Mouse (Mus musculus) spleen, embryonic (tissue): ENCODE measurements around the gene Sh3bp5l.

ENCODE experiments used
- CTCF ChIA-PET: fragments of 350-600 bp; sonication (Branson Sonifier 250); formaldehyde crosslinking; loops from one replicate; lab custom pipeline; 2022; lab: Charles Lee

The Sh3bp5l gene

DNA sequence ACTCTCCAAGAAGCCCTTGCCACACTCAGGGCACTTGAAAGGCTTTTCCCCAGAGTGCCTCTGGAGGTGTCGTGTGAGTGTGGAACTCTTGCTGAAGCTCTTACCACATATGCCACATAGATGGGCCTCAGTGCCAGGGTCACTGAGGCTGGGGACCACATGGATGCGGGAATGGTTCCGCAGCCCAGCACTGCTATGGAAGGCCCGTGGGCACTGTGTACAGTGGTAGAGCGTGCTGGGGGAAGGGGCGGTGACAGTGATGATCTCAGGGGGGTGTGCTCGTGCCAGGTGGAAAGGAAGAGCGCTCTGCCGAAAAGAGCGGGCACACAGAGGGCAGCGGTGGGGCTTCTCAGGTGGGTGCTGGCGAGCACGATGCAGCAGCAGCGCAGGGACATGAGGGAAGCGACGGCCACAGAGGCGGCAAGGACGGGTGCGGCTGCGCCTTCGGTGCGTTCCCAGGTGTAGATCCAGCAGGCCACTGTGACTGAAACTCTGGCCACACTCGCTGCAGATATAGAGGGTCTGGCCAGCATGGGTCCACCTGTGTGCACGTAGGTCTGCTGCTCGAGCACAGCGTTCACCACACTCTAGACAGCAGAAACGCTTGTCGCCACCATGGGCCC, 13.6 kb upstream of the Sh3bp5l start:
- CTCF ChIA-PET = no interaction called here

DNA sequence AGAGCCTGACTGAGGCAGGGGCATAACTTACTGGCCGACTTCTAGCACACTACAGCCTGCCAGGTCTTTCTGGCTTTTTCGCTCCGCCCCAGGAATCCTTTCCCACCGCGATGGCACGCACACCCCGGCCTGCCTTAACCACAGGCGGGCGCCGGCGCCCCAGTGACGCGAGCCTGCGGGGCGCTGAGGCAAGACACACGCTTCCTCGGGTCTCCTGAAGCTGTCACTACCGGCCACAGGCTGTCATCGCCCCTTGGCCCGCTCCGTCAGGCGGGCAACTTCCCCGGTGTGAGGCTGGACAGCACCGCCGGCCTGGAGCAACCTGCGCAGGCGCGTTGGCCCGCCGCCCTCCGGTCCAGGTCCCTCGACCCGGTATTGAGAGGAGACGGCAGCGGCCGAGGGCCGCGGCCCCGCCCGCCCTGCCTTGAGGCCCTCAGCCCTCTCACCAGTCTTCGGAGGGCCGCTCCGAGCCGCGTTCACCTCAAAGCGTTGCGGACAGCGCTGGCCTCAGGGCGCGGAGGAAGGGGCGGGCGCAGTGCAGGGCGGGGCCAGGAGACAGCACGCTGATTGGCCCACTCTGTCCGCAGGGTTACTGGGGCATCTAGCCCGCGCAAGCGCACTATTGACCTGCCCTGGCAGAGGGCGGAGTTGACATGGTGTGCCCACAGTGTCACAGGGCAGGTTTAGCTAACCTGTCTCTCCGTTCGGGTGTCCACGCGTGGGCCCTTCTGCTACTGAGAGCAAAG, 7.5 kb upstream of the Sh3bp5l start:
- CTCF ChIA-PET = interaction anchor here (0.6 to 2.3 kb wide), 2 partner anchors 15 to 23 kb away, joined by 3 to 5 read pairs; no protein-coding TSS in a partner anchor

GRCm38 (mm10) chr11:58323570-58324340, 6.8 kb upstream of the Sh3bp5l start:
- CTCF ChIA-PET = interaction anchor here (0.6 to 2.3 kb wide), 2 partner anchors 16 to 24 kb away, joined by 3 to 5 read pairs; no protein-coding TSS in a partner anchor

DNA sequence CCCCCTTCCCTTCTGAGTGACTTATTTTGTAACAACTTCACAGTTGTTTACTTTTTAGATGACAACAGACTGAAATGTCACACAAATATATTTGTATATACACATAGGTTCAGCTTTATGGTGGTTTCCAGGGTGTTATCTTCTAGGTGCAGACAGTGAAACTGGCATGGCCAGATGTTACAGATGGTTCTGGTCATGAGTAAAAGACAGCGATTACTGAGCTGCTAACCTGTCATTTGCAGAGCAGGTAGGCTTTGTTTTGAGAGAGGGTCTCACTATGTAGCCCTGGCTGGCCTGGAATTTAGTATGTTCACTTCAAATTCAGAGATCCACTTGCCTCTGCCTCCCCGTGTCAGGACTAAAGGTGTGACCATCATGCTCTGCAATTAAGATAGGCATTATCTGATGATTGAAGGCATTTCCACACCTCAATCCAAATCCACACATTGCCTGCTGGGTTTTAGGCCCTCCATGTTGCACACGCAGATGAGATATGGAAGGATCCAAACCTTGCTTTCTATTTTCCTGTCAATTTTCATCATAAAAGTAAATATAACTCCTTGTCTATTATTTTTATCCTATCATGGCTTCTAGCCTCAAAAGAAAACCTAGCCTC, 5.8 kb upstream of the Sh3bp5l start:
- CTCF ChIA-PET = interaction anchor here (2.3 kb wide), 1 partner anchor 17 kb away, joined by 5 read pairs; no protein-coding TSS in a partner anchor

- CTCF ChIA-PET = no interaction called here
These were observed 3.7 kb upstream of the Sh3bp5l start for GRCm38 (mm10) chr11:58326781-58327180.

GRCm38 (mm10) chr11:58329906-58330275, 633 bp upstream of the Sh3bp5l start:
- CTCF ChIA-PET = interaction anchor here (1.0 to 1.2 kb wide), 2 partner anchors 14 to 22 kb away, joined by 3 read pairs; no protein-coding TSS in a partner anchor

DNA sequence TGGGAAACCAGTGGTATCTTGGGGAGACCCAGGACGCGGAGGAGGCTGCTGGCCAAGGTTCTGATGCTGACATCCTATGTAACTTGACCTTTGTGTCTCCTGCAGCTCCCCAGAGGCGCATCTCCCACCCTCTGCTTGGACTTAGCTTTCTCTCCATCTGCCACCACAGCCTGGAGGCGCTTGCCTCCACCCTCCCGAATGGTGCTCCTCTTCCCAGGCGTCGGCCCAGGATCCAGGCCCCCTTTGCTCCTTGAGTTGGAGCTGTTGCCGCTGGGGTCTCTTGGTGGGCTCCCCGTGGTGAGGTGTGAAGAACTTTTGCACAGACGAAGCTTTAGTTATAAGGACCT, 598 bp downstream of the Sh3bp5l start:
- CTCF ChIA-PET = no interaction called here

- CTCF ChIA-PET = interaction anchor here (0.6 to 0.7 kb wide), 2 partner anchors 120 to 301 kb away, joined by 4 to 5 read pairs; no protein-coding TSS in a partner anchor
These were observed 1.0 kb downstream of the Sh3bp5l start for GRCm38 (mm10) chr11:58331546-58331945.

- CTCF ChIA-PET = interaction anchor here (0.7 kb wide), 1 partner anchor 11 kb away, joined by 7 read pairs; no protein-coding TSS in a partner anchor
These were observed 4.2 kb downstream of the Sh3bp5l start for GRCm38 (mm10) chr11:58334746-58335145.

GRCm38 (mm10) chr11:58346745-58347144, 16.2 kb downstream of the Sh3bp5l start:
- CTCF ChIA-PET = no interaction called here

- CTCF ChIA-PET = no interaction called here
These were observed 20.1 kb downstream of the Sh3bp5l start for GRCm38 (mm10) chr11:58350628-58351027.

DNA sequence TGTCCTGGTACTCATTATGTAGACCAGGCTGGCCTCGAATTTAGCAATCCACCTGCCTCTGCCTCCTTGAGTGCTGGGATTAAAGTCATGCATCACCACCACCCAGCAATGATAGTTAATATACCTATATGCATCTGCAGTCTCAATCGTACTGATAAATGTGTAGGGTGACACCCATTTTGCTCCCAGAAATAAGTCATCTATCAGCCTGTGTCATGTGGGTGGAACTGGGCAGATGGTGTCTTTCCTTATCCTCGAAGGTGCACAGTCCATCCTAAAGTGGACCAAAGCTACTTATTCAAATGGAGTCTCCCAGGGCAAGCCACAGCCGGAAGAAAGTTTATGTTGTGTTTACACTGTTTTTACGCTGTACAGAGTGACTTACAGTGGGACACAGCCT, 20.7 kb downstream of the Sh3bp5l start:
- CTCF ChIA-PET = no interaction called here

- CTCF ChIA-PET = interaction anchor here (0.5 kb wide), 1 partner anchor 8 kb away, joined by 6 read pairs; no protein-coding TSS in a partner anchor
These were observed 22.4 kb downstream of the Sh3bp5l start for GRCm38 (mm10) chr11:58352681-58353548.

DNA sequence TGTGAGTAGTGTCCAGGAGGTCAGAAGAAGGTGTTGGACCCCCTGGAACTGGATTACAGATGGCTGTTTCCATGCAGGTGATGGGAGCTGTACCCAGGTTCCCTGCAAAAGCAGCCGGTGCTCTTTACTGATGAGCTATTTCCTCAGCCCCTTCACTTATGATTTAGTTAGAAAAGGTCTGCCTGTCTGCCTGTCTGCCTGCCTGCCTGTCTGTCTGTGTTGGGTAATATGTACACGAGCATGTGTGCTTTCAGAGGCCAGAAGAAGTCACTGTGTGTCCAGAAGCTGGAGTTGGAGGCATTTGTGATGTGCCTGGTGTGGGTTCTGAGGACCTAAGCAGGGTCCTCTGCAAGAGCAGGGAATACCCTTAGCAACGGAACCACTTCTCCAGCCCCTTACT, 23.2 kb downstream of the Sh3bp5l start:
- CTCF ChIA-PET = no interaction called here

DNA sequence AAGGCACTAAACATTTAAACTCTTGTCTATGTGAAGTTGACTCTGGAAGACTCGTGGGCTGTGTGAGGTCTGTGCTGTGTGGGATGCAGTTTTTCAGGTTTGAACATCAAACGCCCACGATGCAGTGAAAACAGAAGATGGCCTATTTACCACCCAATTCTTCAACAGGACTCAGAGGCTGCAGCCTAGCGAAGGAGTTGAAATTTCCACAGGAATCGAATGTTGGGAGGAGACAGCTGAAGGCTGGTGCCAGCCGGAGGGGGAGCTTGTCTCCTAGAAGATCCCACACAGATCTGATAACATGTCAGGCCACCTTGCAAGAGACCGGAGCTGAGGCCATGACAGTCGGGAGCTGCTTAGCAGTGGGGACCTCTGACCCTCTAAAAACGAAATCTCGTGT, 24.0 kb downstream of the Sh3bp5l start:
- CTCF ChIA-PET = interaction anchor here (0.7 kb wide), 1 partner anchor 574 kb away, joined by 3 read pairs; no protein-coding TSS in a partner anchor

DNA sequence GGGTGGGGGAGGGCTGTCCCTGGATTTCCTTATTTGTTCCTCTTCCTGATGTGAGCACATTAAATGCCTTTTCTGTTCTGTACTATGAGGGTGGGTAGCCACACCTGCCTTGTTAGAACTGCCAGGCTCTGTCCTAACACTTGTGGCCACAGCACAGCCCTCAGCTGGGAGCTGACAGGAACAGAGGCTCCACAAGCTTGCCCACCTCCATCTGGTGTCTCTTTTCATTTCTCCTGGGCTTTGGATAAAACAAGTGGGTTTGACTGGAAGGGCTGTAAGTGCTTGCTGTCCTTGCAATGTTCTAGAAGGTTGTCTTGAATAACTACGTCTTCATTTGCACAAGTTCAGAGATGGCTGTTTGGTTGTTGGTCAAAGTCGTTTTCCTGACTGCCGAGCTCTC, 24.4 kb downstream of the Sh3bp5l start:
- CTCF ChIA-PET = interaction anchor here (0.7 kb wide), 1 partner anchor 573 kb away, joined by 3 read pairs; no protein-coding TSS in a partner anchor

GRCm38 (mm10) chr11:58357042-58357441, 26.5 kb downstream of the Sh3bp5l start:
- CTCF ChIA-PET = no interaction called here

GRCm38 (mm10) chr11:58357844-58358534, 27.5 kb downstream of the Sh3bp5l start:
- CTCF ChIA-PET = no interaction called here

DNA sequence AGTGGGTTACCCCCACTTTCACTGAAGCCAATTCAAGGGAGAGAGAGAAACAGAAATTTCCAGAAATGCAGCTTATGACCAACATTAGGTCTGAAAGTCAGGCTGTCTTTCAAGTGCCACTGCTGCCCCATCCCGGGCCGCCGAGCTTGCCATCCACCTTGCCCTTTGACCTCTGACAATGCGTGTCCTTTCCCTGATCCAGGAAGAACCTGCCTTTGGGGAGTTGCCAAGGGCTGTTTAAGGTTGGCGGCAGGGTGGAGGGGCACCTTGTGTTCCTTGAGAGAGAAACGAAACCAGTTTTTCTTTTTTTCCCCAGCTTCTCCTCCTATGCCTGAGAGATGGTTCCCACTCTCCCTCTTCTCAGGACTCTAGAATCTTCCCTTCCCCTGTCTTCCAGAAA, 32.0 kb downstream of the Sh3bp5l start:
- CTCF ChIA-PET = interaction anchor here (0.5 kb wide), 2 partner anchors 58 to 273 kb away, joined by 5 to 11 read pairs; no protein-coding TSS in a partner anchor

GRCm38 (mm10) chr11:58364454-58364853, 33.9 kb downstream of the Sh3bp5l start:
- CTCF ChIA-PET = no interaction called here
